Comparison of ENCODE assay signal across 8 mouse cellular contexts in genomic region chr4:21848287-21848630, GRCm38 (mm10). TPM values are rescaled to one million over a fixed set of nuclear protein-coding genes. Genes with fewer than 3 reads are reported as not detected.
DNase-seq lines count a peak whose midpoint lies in the region; ATAC-seq and TF ChIP-seq lines count a peak whose summit lies in the region.

No protein-coding gene starts in this region.

- peak overlapping the region; percentile 99 for H3K27ac ChIP-seq in forebrain, embryonic 10.5 days
- H3K27ac ChIP-seq in heart, embryonic 15.5 days: peak overlapping the region; percentile 98
- peak overlapping the region; percentile 93 for H3K27ac ChIP-seq in liver, embryonic 13.5 days
- H3K27ac ChIP-seq in testis, adult 2 months (ENCODE audit: control insufficient read depth, insufficient read depth, low read depth, low read length): peak overlapping the region; percentile 100

- ATAC-seq in G1E (ENCODE audit: extremely low read depth, insufficient number of reproducible peaks, low FRiP score, poor library complexity, severe bottlenecking): peak; percentile 47
- ATAC-seq in heart, embryonic 15.5 days (replicated peaks; ENCODE audit: insufficient number of reproducible peaks, insufficient read depth, low FRiP score, low read depth): peak; percentile 91
- ATAC-seq in liver, embryonic 13.5 days (ENCODE audit: low read depth): peak; percentile 87

- H3K4me1 ChIP-seq in G1E (ENCODE audit: insufficient read depth, low read depth, low read length): peaks cover 28% of the 10 kb centered on the region
- H3K4me1 ChIP-seq in forebrain, embryonic 10.5 days: peaks cover 15% of the 10 kb centered on the region
- H3K4me1 ChIP-seq in heart, embryonic 15.5 days (replicated peaks): peaks cover 12% of the 10 kb centered on the region
- peaks cover 20% of the 10 kb centered on the region for H3K4me1 ChIP-seq in liver, embryonic 13.5 days (replicated peaks)
- peaks cover 3% of the 10 kb centered on the region; the same call in 1 of the 2 replicates for H3K4me1 ChIP-seq in testis, adult 2 months (ENCODE audit: control insufficient read depth, insufficient read depth, low read length)

- WGBS in forebrain, embryonic 10.5 days: under 1% methylated on average over 24 of the region's 24 CpGs
- WGBS in heart, embryonic 15.5 days: under 1% methylated on average over 24 of the region's 24 CpGs
- under 1% methylated on average over 24 of the region's 24 CpGs for WGBS in liver, embryonic 13.5 days (ENCODE audit: insufficient replicate concordance)

- H3K36me3 ChIP-seq in G1E (replicated peaks): peaks cover 21% of the 10 kb centered on the region
- H3K36me3 ChIP-seq in forebrain, embryonic 10.5 days (replicated peaks): peaks cover 19% of the 10 kb centered on the region
- no peaks in the 10 kb centered on the region; the same call in 1 of the 2 replicates for H3K36me3 ChIP-seq in heart, embryonic 15.5 days
- H3K36me3 ChIP-seq in liver, embryonic 13.5 days: peaks cover 5% of the 10 kb centered on the region; the same call in 1 of the 2 replicates
- peaks cover 2% of the 10 kb centered on the region; the same call in 1 of the 2 replicates for H3K36me3 ChIP-seq in testis, adult 2 months (ENCODE audit: control insufficient read depth, insufficient read depth, low read length)

- H3K9ac ChIP-seq in heart, embryonic 15.5 days: peak overlapping the region; percentile 94
- H3K9ac ChIP-seq in liver, embryonic 13.5 days: peak overlapping the region; percentile 91

- TF ChIP-seq POLR2A in testis, adult 2 months (IDR thresholded peaks at IDR 0.05; ENCODE audit: control insufficient read depth, low read depth, low read length): peak; percentile 72; the same call in 1 of the 2 replicates

- no peaks in the 10 kb centered on the region for H3K27me3 ChIP-seq in G1E (ENCODE audit: insufficient read depth, low read length)
- H3K27me3 ChIP-seq in forebrain, embryonic 10.5 days (ENCODE audit: poor library complexity, severe bottlenecking): no peaks in the 10 kb centered on the region
- no peaks in the 10 kb centered on the region for H3K27me3 ChIP-seq in heart, embryonic 15.5 days
- no peaks in the 10 kb centered on the region for H3K27me3 ChIP-seq in liver, embryonic 13.5 days
- H3K27me3 ChIP-seq in testis, adult 2 months (ENCODE audit: control insufficient read depth, insufficient read depth, low read length): no peaks in the 10 kb centered on the region

- DNase-seq in G1E (ENCODE audit: low spot score): peak; percentile 75
- DNase-seq in c-Kit-positive CD71-positive TER-119-negative erythroid progenitor cells, embryonic 14.5 days (ENCODE audit: low read depth): peak; percentile 76
- DNase-seq in forebrain, embryonic 10.5 days (ENCODE audit: extremely low spot score, low spot score): peak; percentile 86
- peak; percentile 93 for DNase-seq in kidney, postnatal 14 days
- DNase-seq in liver, embryonic 13.5 days: peak; percentile 85
- DNase-seq in naive thymus-derived CD4-positive, alpha-beta T cell, adult 2 months (ENCODE audit: low read depth): peak; percentile 94

- no peaks in the 10 kb centered on the region for H3K9me3 ChIP-seq in G1E (replicated peaks)
- no peaks in the 10 kb centered on the region for H3K9me3 ChIP-seq in forebrain, embryonic 10.5 days
- no peaks in the 10 kb centered on the region for H3K9me3 ChIP-seq in heart, embryonic 15.5 days (replicated peaks)
- no peaks in the 10 kb centered on the region for H3K9me3 ChIP-seq in liver, embryonic 13.5 days (replicated peaks)

- H3K4me3 ChIP-seq in G1E (ENCODE audit: low read depth, low read length): peak overlapping the region; percentile 89
- H3K4me3 ChIP-seq in forebrain, embryonic 10.5 days: peak overlapping the region; percentile 91
- peak overlapping the region; percentile 90 for H3K4me3 ChIP-seq in heart, embryonic 15.5 days
- peak overlapping the region; percentile 89 for H3K4me3 ChIP-seq in liver, embryonic 13.5 days (replicated peaks)
- peak overlapping the region; percentile 97 for H3K4me3 ChIP-seq in testis, adult 2 months (ENCODE audit: control insufficient read depth, low read depth, low read length)

- H3K4me2 ChIP-seq in heart, embryonic 15.5 days: peak overlapping the region; percentile 67
- H3K4me2 ChIP-seq in liver, embryonic 13.5 days: peak overlapping the region; percentile 67

- TF ChIP-seq CTCF in G1E (IDR thresholded peaks at IDR 0.05; ENCODE audit: low read depth, low read length): no peak
- no peak for TF ChIP-seq CTCF in testis, adult 2 months (IDR thresholded peaks at IDR 0.05; ENCODE audit: control insufficient read depth, insufficient read depth, insufficient replicate concordance, low read depth, low read length)

RNA-seq across cellular contexts. Expression of gene Pnisr, which starts 0.9 kb away (rescaled TPM):
- 238 and 273 TPM in 2 replicates for total RNA-seq in G1E (2014; fragmentation: Nextera tagmentation)
- total RNA-seq in G1E (2017): 155 and 216 TPM in 2 replicates
- polyA plus RNA-seq in G1E (2012): 31.4 and 66.5 TPM in 2 replicates
- polyA plus RNA-seq in forebrain, embryonic 10.5 days (2016; fragmentation: Nextera tagmentation; extraction: Ambion mirVana): 143 and 163 TPM in 2 replicates
- 79.5 and 85.2 TPM in 2 replicates for polyA plus RNA-seq in heart, embryonic 15.5 days (2015; fragmentation: Nextera tagmentation; extraction: Ambion mirVana)
- polyA plus RNA-seq in liver, embryonic 13.5 days (2015; fragmentation: Nextera tagmentation; extraction: Ambion mirVana): 36.4 and 47.4 TPM in 2 replicates
- 40.6 and 40.8 TPM in 2 replicates for polyA plus RNA-seq in testis, adult 2 months (2012; rRNA removed)

RNA-seq across cellular contexts. Expression of gene Coq3, which starts 31.2 kb away (rescaled TPM):
- total RNA-seq in G1E (2014; fragmentation: Nextera tagmentation): 12.8 and 14.3 TPM in 2 replicates
- total RNA-seq in G1E (2017): 13.5 and 15.6 TPM in 2 replicates
- 5.2 and 6.0 TPM in 2 replicates for polyA plus RNA-seq in G1E (2012)
- polyA plus RNA-seq in forebrain, embryonic 10.5 days (2016; fragmentation: Nextera tagmentation; extraction: Ambion mirVana): 12.8 and 13.1 TPM in 2 replicates
- 17.7 and 20.2 TPM in 2 replicates for polyA plus RNA-seq in heart, embryonic 15.5 days (2015; fragmentation: Nextera tagmentation; extraction: Ambion mirVana)
- 11.8 and 12.8 TPM in 2 replicates for polyA plus RNA-seq in liver, embryonic 13.5 days (2015; fragmentation: Nextera tagmentation; extraction: Ambion mirVana)
- polyA plus RNA-seq in testis, adult 2 months (2012; rRNA removed): 3.2 and 3.5 TPM in 2 replicates

Comparison
In these comparisons a context has a peak if more than half of its experiments do, and no peak if none do; other contexts are left out.
1. Peak in every context shown above with its lines: DNase-seq, ATAC-seq, H3K4me3 ChIP-seq and H3K27ac ChIP-seq.